Mouse (Mus musculus) frontal cortex, postnatal 25 days (tissue): ENCODE results near the gene Bend7.

Experiments
- DNase-seq, 2 experiments: peaks; one replicate each; pipeline ENCODE4 v3.0.0; 2022; ENCODE audit warnings: low spot score in 2 of 2

The Bend7 gene

GRCm38 (mm10) chr2:4717769-4718661, at the start of gene Bend7:
Gene Bend7, plus strand, starts transcription at chr2:4717831.
- no peak for DNase-seq

GRCm38 (mm10) chr2:4668626-4669025, 49.0 kb upstream of the Bend7 start:
- no peak for DNase-seq

GRCm38 (mm10) chr2:4669701-4670100, 47.9 kb upstream of the Bend7 start:
- no peak for DNase-seq

- no peak for DNase-seq
Measured at GRCm38 (mm10) chr2:4671636-4672035, 46.0 kb upstream of the Bend7 start.

- DNase-seq = no peak
Measured at GRCm38 (mm10) chr2:4679886-4680285, 37.7 kb upstream of the Bend7 start.

- DNase-seq = no peak
Measured at GRCm38 (mm10) chr2:4711262-4711661, 6.4 kb upstream of the Bend7 start.

GRCm38 (mm10) chr2:4717081-4717768, 406 bp upstream of the Bend7 start:
- no peak for DNase-seq

GRCm38 (mm10) chr2:4723088-4723487, 5.5 kb downstream of the Bend7 start:
- no peak for DNase-seq

- DNase-seq = no peak
Measured at GRCm38 (mm10) chr2:4730161-4730560, 12.5 kb downstream of the Bend7 start.

GRCm38 (mm10) chr2:4733971-4734370, 16.3 kb downstream of the Bend7 start:
- DNase-seq = no peak

GRCm38 (mm10) chr2:4736095-4736797, 18.6 kb downstream of the Bend7 start:
- DNase-seq = no peak

GRCm38 (mm10) chr2:4736798-4737155, 19.1 kb downstream of the Bend7 start:
- DNase-seq = no peak

- DNase-seq = no peak
Measured at GRCm38 (mm10) chr2:4751918-4752317, 34.3 kb downstream of the Bend7 start.

GRCm38 (mm10) chr2:4755716-4756115, 38.1 kb downstream of the Bend7 start:
- no peak for DNase-seq

GRCm38 (mm10) chr2:4757218-4757617, 39.6 kb downstream of the Bend7 start:
- DNase-seq = no peak

GRCm38 (mm10) chr2:4760741-4761140, 43.1 kb downstream of the Bend7 start:
- DNase-seq = no peak

GRCm38 (mm10) chr2:4761906-4762305, 44.3 kb downstream of the Bend7 start:
- no peak for DNase-seq

- DNase-seq = no peak
Measured at GRCm38 (mm10) chr2:4764071-4764470, 46.4 kb downstream of the Bend7 start.

GRCm38 (mm10) chr2:4770376-4770775, 52.7 kb downstream of the Bend7 start:
- no peak for DNase-seq

- DNase-seq = no peak
Measured at GRCm38 (mm10) chr2:4773911-4774310, 56.3 kb downstream of the Bend7 start.

GRCm38 (mm10) chr2:4777291-4777690, 59.7 kb downstream of the Bend7 start:
- DNase-seq = no peak

- DNase-seq = no peak
Measured at GRCm38 (mm10) chr2:4781641-4782040, 64.0 kb downstream of the Bend7 start.
